Mouse (Mus musculus) stomach, postnatal 0 days (tissue): ENCODE results near the gene Fgfr2. TPM values are rescaled to one million over a fixed set of nuclear protein-coding genes. Genes with fewer than 3 reads are reported as not detected.

Experiments
- ATAC-seq: fragments of 200-750 bp; cut with Nextera tagmentation; 2 replicates; pipeline ENCODE4 v1.8.0; 2017; ENCODE audit not compliant: low FRiP score, low TSS enrichment
- DNase-seq: peaks from one replicate; pipeline ENCODE4 v3.0.0-alpha.2; 2016; ENCODE audit warnings: low spot score
- H3K27ac ChIP-seq: fragments of 300-500 bp; sonication (generic); replicated peaks from 2 replicates; pipeline ENCODE4 v1.5.1; 2014; ENCODE audit warnings: mild to moderate bottlenecking, control low read depth
- H3K27me3 ChIP-seq: fragments of 300-500 bp; sonication (generic); 2 replicates; pipeline ENCODE4 v1.6.1; 2014; ENCODE audit warnings: low read length; ENCODE audit not compliant: control insufficient read depth, insufficient read depth
- H3K36me3 ChIP-seq: fragments of 300-500 bp; sonication (generic); 2 replicates; pipeline ENCODE4 v1.6.1; 2014; ENCODE audit warnings: low read length, mixed read lengths; ENCODE audit not compliant: control insufficient read depth, insufficient read depth
- H3K4me1 ChIP-seq: fragments of 300-500 bp; sonication (generic); replicated peaks from 2 replicates; pipeline ENCODE4 v1.6.1; 2014; ENCODE audit warnings: antibody characterized with exemption; ENCODE audit not compliant: control insufficient read depth, insufficient read depth
- H3K4me2 ChIP-seq: fragments of 300-500 bp; sonication (generic); replicated peaks from 2 replicates; pipeline ENCODE4 v1.6.1; 2014; ENCODE audit warnings: low read depth, mild to moderate bottlenecking, control low read depth, moderate library complexity
- H3K4me3 ChIP-seq: fragments of 300-500 bp; sonication (generic); 2 replicates; pipeline ENCODE4 v1.5.1; 2014; ENCODE audit warnings: low read depth, low read length, control low read depth
- H3K9ac ChIP-seq: fragments of 300-500 bp; sonication (generic); 2 replicates; pipeline ENCODE4 v1.6.1; 2014; ENCODE audit warnings: mild to moderate bottlenecking, low read length, control low read depth, mixed read lengths
- H3K9me3 ChIP-seq: fragments of 300-500 bp; sonication (generic); 2 replicates; pipeline ENCODE4 v1.6.1; 2016; ENCODE audit warnings: low read length; ENCODE audit not compliant: control insufficient read depth
- CTCF ChIP-seq: IDR thresholded peaks from 2 replicates; pipeline ENCODE4 v1.5.1; 2016; ENCODE audit warnings: antibody characterized with exemption, low read depth, mild to moderate bottlenecking, moderate library complexity
- EP300 ChIP-seq: optimal IDR thresholded peaks from 2 replicates; pipeline ENCODE3; 2016; ENCODE audit warnings: antibody characterized with exemption
- WGBS: fragments of 180-500 bp; shearing (Covaris S2); extraction: QIAGEN DNeasy Blood & Tissue Kit; methylation state at CpG from one replicate; pipeline ENCODE4 v1.1.7; 2014; 5-methylcytosine and 5-hydroxymethylcytosine counted together
- polyA plus RNA-seq: library from polyadenylated mRNA; unstranded; fragments of >200 nt; fragmentation: Nextera tagmentation; extraction: Ambion mirVana; gene quantifications from 2 replicates; pipeline ENCODE4 v1.2.1, GENCODE M21; 2015

The Fgfr2 gene
- polyA plus RNA-seq, 1 experiment from 2014 or later, result 60.8 TPM

- 78% methylated on average over 4 of the region's 4 CpGs for WGBS
- ATAC-seq (no peak), DNase-seq (no peak)
- H3K27me3 ChIP-seq, result no peaks in the 10 kb centered on the region
- H3K27ac ChIP-seq, result no peak overlapping the region
- 0 out of 2 replicates have a peak, but pooled peaks cover 2% of the 10 kb centered on the region for H3K4me1 ChIP-seq
- no peak overlapping the region for H3K9ac ChIP-seq
- no peak overlapping the region for H3K4me3 ChIP-seq
- no peaks in the 10 kb centered on the region for H3K36me3 ChIP-seq
- H3K4me2 ChIP-seq, result no peak overlapping the region
- H3K9me3 ChIP-seq, result no peaks in the 10 kb centered on the region
- TF ChIP-seq EP300, result no peak
- no peak for TF ChIP-seq CTCF
Measured at GRCm38 (mm10) chr7:132698737-132699136, 424.4 kb downstream of the Fgfr2 start.

GRCm38 (mm10) chr7:132697258-132697796, 425.8 kb downstream of the Fgfr2 start:
- no peak for ATAC-seq
- no peak overlapping the region for H3K4me2 ChIP-seq
- 80% methylated on average over 8 of the region's 8 CpGs for WGBS

GRCm38 (mm10) chr7:132693561-132693960, 429.6 kb downstream of the Fgfr2 start:
- no peaks in the 10 kb centered on the region for H3K9me3 ChIP-seq
- DNase-seq (no peak), ATAC-seq (no peak)
- no peaks in the 10 kb centered on the region for H3K36me3 ChIP-seq
- no peak overlapping the region for H3K4me2 ChIP-seq
- H3K9ac ChIP-seq, result no peak overlapping the region
- no peak overlapping the region for H3K4me3 ChIP-seq
- H3K27me3 ChIP-seq, result no peaks in the 10 kb centered on the region
- TF ChIP-seq EP300 (no peak), CTCF (no peak)
- H3K27ac ChIP-seq, result no peak overlapping the region
- peaks cover 2% of the 10 kb centered on the region; the same call in 1 of the 2 replicates for H3K4me1 ChIP-seq
- 84% methylated on average over 2 of the region's 2 CpGs for WGBS

More at GRCm38 (mm10) chr7:132697258-132697796, 425.8 kb downstream of the Fgfr2 start:
- H3K27ac ChIP-seq, result no peak overlapping the region
- no peaks in the 10 kb centered on the region for H3K36me3 ChIP-seq
- no peaks in the 10 kb centered on the region for H3K9me3 ChIP-seq
- H3K27me3 ChIP-seq, result no peaks in the 10 kb centered on the region
- DNase-seq, result no peak
- TF ChIP-seq CTCF (no peak), EP300 (no peak)
- no peak overlapping the region for H3K9ac ChIP-seq
- 0 out of 2 replicates have a peak, but pooled peaks cover 2% of the 10 kb centered on the region for H3K4me1 ChIP-seq
- H3K4me3 ChIP-seq, result no peak overlapping the region

GRCm38 (mm10) chr7:132692719-132693118, 430.4 kb downstream of the Fgfr2 start:
- TF ChIP-seq CTCF, result no peak
- no peak for TF ChIP-seq EP300
- Histone ChIP-seq H3K9ac (no peak overlapping the region), H3K27me3 (no peaks in the 10 kb centered on the region), H3K9me3 (no peaks in the 10 kb centered on the region), H3K36me3 (no peaks in the 10 kb centered on the region), H3K4me1 (peaks cover 9% of the 10 kb centered on the region; the same call in 1 of the 2 replicates), H3K27ac (no peak overlapping the region), H3K4me2 (no peak overlapping the region), H3K4me3 (no peak overlapping the region)
- 84% methylated on average over 9 of the region's 9 CpGs for WGBS
- ATAC-seq (no peak), DNase-seq (no peak)

- Histone ChIP-seq H3K4me3 (no peak overlapping the region), H3K4me2 (no peak overlapping the region), H3K9me3 (no peaks in the 10 kb centered on the region), H3K27ac (no peak overlapping the region), H3K27me3 (no peaks in the 10 kb centered on the region), H3K9ac (no peak overlapping the region), H3K4me1 (peaks cover 9% of the 10 kb centered on the region; the same call in 1 of the 2 replicates), H3K36me3 (no peaks in the 10 kb centered on the region)
- TF ChIP-seq EP300 (no peak), CTCF (no peak)
- no peak for ATAC-seq
- DNase-seq, result no peak
- 85% methylated on average over 14 of the region's 14 CpGs for WGBS
Measured at GRCm38 (mm10) chr7:132690716-132691472, 432.3 kb downstream of the Fgfr2 start.

- ATAC-seq (peak; percentile 52; the same call in 1 of the 2 replicates), DNase-seq (peak; percentile 43)
- Histone ChIP-seq H3K27me3 (no peaks in the 10 kb centered on the region), H3K4me1 (peaks cover 9% of the 10 kb centered on the region; the same call in 1 of the 2 replicates), H3K9me3 (no peaks in the 10 kb centered on the region), H3K9ac (no peak overlapping the region), H3K36me3 (no peaks in the 10 kb centered on the region), H3K4me2 (no peak overlapping the region), H3K27ac (no peak overlapping the region), H3K4me3 (no peak overlapping the region)
- WGBS, result 52% methylated on average over 5 of the region's 5 CpGs
- TF ChIP-seq EP300 (no peak), CTCF (no peak)
Measured at GRCm38 (mm10) chr7:132689722-132690121, 433.4 kb downstream of the Fgfr2 start.
